Mouse (Mus musculus): ENCODE results near the gene Trak1. TPM values are rescaled to one million over a fixed set of nuclear protein-coding genes. Genes with fewer than 3 reads are reported as not detected.
A peak's percentile ranks its signal among the peaks of the same experiment; 100 is the strongest.

Trak1 gene
- total and polyA plus RNA-seq, 2 experiments from 2014 or later: 61.8 to 116 TPM

DNA sequence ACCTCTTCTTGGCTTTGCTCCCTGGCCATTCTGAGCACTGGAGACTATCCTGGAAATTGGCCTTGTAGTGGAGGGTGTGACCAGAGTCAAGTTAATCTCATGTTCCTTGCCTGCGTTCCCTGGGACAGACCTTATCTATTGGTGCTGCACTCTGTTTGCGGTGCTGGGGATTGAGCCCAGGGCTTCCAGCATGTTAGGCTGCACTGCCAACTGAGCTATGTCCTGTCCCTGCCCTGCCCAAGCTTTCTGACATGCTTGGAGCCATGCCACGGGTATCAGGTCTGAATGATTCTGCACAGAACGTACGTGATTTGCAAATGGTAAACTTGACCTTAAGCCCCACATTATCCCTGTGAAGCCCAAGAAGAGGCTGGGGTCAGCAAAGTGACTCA lies 77.6 kb downstream of the Trak1 start:
- H3K36me3 ChIP-seq (ENCODE audit: insufficient read depth): no peaks in the 10 kb centered on the region
- DNase-seq: no peak
- 86% methylated on average over 5 of the region's 5 CpGs for WGBS
- no peak for TF ChIP-seq CTCF (IDR thresholded peaks at IDR 0.05; ENCODE audit: low read depth)
- H3K4me1 ChIP-seq (ENCODE audit: insufficient read depth): peaks cover 19% of the 10 kb centered on the region; the same call in 1 of the 2 replicates
- no peaks in the 10 kb centered on the region for H3K27me3 ChIP-seq (ENCODE audit: insufficient read depth, low read length)
- H3K9ac ChIP-seq: no peak overlapping the region
- H3K4me3 ChIP-seq (ENCODE audit: low read depth, low read length): no peak overlapping the region
- H3K27ac ChIP-seq (ENCODE audit: low read depth, low read length): no peak overlapping the region
- H3K4me2 ChIP-seq (ENCODE audit: low read depth): no peak overlapping the region
- ATAC-seq: no peak
- no peaks in the 10 kb centered on the region for H3K9me3 ChIP-seq (ENCODE audit: low read length)

DNA sequence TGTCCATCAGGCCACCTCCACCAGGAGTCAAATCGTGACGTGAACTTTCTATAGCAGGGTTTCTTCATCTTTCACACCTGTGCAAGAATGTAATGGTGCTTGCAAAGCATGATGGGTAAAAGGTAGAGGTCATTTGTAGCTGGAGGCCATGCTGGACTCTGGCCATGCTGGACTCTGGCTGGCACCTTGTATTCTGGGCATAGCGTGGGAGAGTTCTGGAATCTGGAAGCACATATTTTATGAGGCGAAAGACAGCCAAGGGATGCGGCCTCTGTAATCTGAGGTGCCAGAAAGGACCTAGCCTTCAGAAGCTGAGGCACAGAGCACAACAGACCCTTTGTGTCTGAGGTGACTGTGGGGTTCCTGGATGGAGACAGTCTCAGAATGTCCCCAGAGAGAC lies 78.8 kb downstream of the Trak1 start:
- Histone ChIP-seq H3K4me1 (ENCODE audit: insufficient read depth) (peaks cover 16% of the 10 kb centered on the region; the same call in 1 of the 2 replicates), H3K4me2 (ENCODE audit: low read depth) (no peak overlapping the region)

DNA sequence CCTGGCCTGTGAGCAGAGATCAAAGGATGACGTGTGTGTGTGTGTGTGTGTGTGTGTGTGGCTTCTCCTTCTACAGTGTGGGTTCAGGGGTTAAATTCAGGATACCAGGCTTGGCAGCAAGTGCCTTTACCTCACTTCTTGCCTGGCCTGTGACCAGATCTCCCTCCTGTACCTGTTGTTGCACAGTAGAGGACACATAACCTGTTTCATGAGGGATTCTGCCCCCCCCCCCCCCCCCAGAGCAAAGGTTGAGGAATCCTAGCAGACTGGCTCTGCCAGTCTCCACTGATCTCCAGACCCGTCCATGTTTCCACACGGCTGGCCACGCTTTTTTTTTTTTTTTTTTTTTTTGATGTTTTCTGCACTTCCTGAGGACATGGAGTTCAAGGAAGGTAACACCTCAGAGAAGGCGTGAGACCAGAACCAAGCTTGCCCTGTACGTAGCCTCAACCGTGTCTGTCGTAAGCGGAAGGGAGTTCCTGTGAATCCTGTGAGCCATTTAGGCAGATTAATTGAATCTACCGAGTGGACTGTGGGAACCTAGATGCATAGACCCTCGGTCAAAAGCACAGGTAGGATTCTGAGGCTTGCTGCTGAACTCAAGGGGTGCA lies 83.1 kb downstream of the Trak1 start:
- Histone ChIP-seq H3K27ac (ENCODE audit: low read depth, low read length) (no peak overlapping the region), H3K4me3 (ENCODE audit: low read depth, low read length) (no peak overlapping the region), H3K27me3 (ENCODE audit: insufficient read depth, low read length) (no peaks in the 10 kb centered on the region), H3K36me3 (ENCODE audit: insufficient read depth) (no peaks in the 10 kb centered on the region), H3K9ac (no peak overlapping the region), H3K4me2 (ENCODE audit: low read depth) (no peak overlapping the region), H3K9me3 (ENCODE audit: low read length) (no peaks in the 10 kb centered on the region), H3K4me1 (ENCODE audit: insufficient read depth) (0 out of 2 replicates have a peak, but pooled peaks cover 8% of the 10 kb centered on the region)
- no peak for DNase-seq
- no peak for TF ChIP-seq CTCF (IDR thresholded peaks at IDR 0.05; ENCODE audit: low read depth)
- no peak for ATAC-seq
- WGBS: 84% methylated on average over 11 of the region's 11 CpGs

More for the DNA sequence above, 78.8 kb downstream of the Trak1 start:
- DNase-seq (no peak), ATAC-seq (no peak)
- no peak overlapping the region for H3K27ac ChIP-seq (ENCODE audit: low read depth, low read length)
- H3K9ac ChIP-seq: no peak overlapping the region
- no peak overlapping the region for H3K4me3 ChIP-seq (ENCODE audit: low read depth, low read length)
- TF ChIP-seq CTCF (IDR thresholded peaks at IDR 0.05; ENCODE audit: low read depth): no peak
- WGBS: 80% methylated on average over 5 of the region's 5 CpGs
- no peaks in the 10 kb centered on the region for H3K36me3 ChIP-seq (ENCODE audit: insufficient read depth)
- H3K27me3 ChIP-seq (ENCODE audit: insufficient read depth, low read length): no peaks in the 10 kb centered on the region
- no peaks in the 10 kb centered on the region for H3K9me3 ChIP-seq (ENCODE audit: low read length)

DNA sequence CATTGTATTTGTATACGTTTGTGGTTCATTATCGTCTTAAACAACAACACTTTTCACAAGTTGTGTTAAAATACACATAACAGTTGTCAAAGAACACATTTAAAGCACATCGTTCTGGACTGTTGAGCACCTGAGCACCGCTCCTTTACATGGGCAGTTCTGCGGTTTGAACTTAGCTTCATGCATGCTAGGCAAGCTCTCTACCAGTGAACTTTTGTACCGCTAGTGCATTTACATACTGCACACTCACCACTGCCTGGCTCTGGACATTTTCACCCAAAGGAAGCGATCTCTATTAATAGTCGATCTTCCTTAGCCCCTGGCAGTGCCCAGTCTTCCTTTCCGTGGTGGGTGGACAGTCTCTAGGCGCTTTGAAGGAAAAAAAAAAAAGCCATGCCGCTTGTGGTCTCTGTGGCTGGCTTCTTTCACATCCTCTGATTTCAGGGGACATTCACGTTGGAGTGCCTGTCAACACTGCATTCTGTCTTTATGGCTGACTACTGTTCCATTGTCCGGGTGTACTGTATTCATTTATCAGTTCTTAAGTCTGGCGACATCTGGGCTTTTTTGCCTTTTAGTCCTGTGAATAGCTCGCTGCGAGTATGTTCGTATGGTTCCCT lies 84.5 kb downstream of the Trak1 start:
- Histone ChIP-seq H3K9me3 (ENCODE audit: low read length) (no peaks in the 10 kb centered on the region), H3K36me3 (ENCODE audit: insufficient read depth) (no peaks in the 10 kb centered on the region), H3K9ac (no peak overlapping the region), H3K4me2 (ENCODE audit: low read depth) (no peak overlapping the region), H3K27ac (ENCODE audit: low read depth, low read length) (peak overlapping the region; percentile 35; the same call in 1 of the 2 replicates), H3K4me1 (ENCODE audit: insufficient read depth) (0 out of 2 replicates have a peak, but pooled peaks cover 15% of the 10 kb centered on the region), H3K27me3 (ENCODE audit: insufficient read depth, low read length) (no peaks in the 10 kb centered on the region), H3K4me3 (ENCODE audit: low read depth, low read length) (no peak overlapping the region)
- DNase-seq: no peak
- no peak for ATAC-seq
- WGBS: 58% methylated on average over 17 of the region's 17 CpGs
- TF ChIP-seq CTCF (IDR thresholded peaks at IDR 0.05; ENCODE audit: low read depth): no peak

DNA sequence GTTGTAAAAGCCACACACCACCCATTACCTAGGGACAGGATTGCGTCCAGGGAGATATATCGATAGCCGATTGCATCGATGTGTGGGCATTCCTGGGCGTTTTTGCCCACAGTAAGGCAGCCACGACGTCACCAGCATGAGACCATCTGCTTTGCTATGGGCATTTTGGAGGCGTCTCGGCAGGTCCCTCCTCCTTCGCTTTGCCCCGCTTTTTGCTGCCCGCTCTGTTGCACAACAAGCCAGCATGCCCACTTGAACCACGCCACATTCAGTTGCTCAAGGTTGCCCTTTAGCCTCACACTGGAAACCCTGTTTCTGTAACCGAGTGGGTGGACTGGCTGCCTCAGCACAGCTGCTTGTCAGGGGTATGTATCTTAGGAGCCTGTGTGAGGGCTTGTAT lies 85.3 kb downstream of the Trak1 start:
- no peak for TF ChIP-seq CTCF (IDR thresholded peaks at IDR 0.05; ENCODE audit: low read depth)
- peak; percentile 57 for DNase-seq
- no peaks in the 10 kb centered on the region for H3K36me3 ChIP-seq (ENCODE audit: insufficient read depth)
- no peak for ATAC-seq
- WGBS: 76% methylated on average over 14 of the region's 14 CpGs
- no peaks in the 10 kb centered on the region for H3K27me3 ChIP-seq (ENCODE audit: insufficient read depth, low read length)
- no peak overlapping the region for H3K9ac ChIP-seq
- peak overlapping the region; percentile 17; the same call in 1 of the 2 replicates for H3K4me2 ChIP-seq (ENCODE audit: low read depth)
- H3K27ac ChIP-seq (ENCODE audit: low read depth, low read length): peak overlapping the region; percentile 36; the same call in 1 of the 2 replicates
- H3K4me1 ChIP-seq (ENCODE audit: insufficient read depth): 0 out of 2 replicates have a peak, but pooled peaks cover 15% of the 10 kb centered on the region
- H3K9me3 ChIP-seq (ENCODE audit: low read length): no peaks in the 10 kb centered on the region
- H3K4me3 ChIP-seq (ENCODE audit: low read depth, low read length): no peak overlapping the region

DNA sequence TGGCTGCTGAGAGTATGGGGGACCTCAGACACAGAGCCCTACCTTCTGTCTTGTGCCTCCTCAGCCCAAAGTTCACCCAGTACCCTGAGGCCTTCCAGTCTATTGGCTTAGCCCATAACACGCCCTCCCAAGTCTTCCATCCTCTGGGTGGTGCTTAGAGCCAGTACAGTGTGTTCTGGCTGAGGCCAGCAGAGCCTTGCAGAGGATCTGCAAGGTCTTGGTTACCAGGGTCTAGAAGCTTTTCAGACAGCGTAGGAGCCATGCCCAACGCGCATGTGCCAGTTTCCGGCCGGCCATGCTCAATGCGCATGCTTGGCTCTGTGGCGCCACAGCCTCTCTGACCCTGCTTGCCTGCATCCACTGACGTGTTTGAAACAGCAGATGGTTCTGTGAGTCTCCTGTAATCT lies 85.9 kb downstream of the Trak1 start:
- H3K4me2 ChIP-seq (ENCODE audit: low read depth): peak overlapping the region; percentile 17; the same call in 1 of the 2 replicates
- no peaks in the 10 kb centered on the region for H3K36me3 ChIP-seq (ENCODE audit: insufficient read depth)
- no peak overlapping the region for H3K4me3 ChIP-seq (ENCODE audit: low read depth, low read length)
- H3K4me1 ChIP-seq (ENCODE audit: insufficient read depth): peaks cover 15% of the 10 kb centered on the region; the same call in 1 of the 2 replicates
- 71% methylated on average over 9 of the region's 9 CpGs for WGBS
- no peak overlapping the region for H3K9ac ChIP-seq
- DNase-seq (no peak), ATAC-seq (peak; percentile 32; the same call in 1 of the 2 replicates)
- peak overlapping the region; percentile 36; the same call in 1 of the 2 replicates for H3K27ac ChIP-seq (ENCODE audit: low read depth, low read length)
- no peaks in the 10 kb centered on the region for H3K27me3 ChIP-seq (ENCODE audit: insufficient read depth, low read length)
- no peaks in the 10 kb centered on the region for H3K9me3 ChIP-seq (ENCODE audit: low read length)
- TF ChIP-seq CTCF (IDR thresholded peaks at IDR 0.05; ENCODE audit: low read depth): no peak

DNA sequence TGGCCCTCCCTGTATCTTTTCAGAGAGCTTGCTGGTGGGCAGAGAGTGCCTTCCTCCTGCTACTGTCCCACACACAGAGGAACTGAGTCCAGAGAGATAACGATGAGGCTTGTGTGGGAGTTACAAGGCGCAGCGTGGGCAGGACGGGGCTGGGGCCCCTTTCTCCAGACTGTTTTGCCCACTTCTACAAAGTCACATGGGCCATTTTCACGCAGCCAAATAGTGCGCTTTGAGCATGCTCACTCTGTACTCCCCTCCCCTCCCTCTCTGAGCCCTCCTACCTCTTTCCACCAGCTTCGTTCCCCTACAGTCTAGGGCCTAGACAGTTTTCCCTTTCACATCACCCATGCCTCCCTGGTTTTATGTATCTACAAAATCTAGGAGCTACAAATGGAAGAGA lies 87.3 kb downstream of the Trak1 start:
- H3K36me3 ChIP-seq (ENCODE audit: insufficient read depth): no peaks in the 10 kb centered on the region
- no peak for TF ChIP-seq CTCF (IDR thresholded peaks at IDR 0.05; ENCODE audit: low read depth)
- H3K9ac ChIP-seq: no peak overlapping the region
- no peak overlapping the region for H3K4me2 ChIP-seq (ENCODE audit: low read depth)
- DNase-seq: no peak
- H3K4me1 ChIP-seq (ENCODE audit: insufficient read depth): peaks cover 15% of the 10 kb centered on the region; the same call in 1 of the 2 replicates
- no peak overlapping the region for H3K27ac ChIP-seq (ENCODE audit: low read depth, low read length)
- H3K27me3 ChIP-seq (ENCODE audit: insufficient read depth, low read length): no peaks in the 10 kb centered on the region
- no peak for ATAC-seq
- no peak overlapping the region for H3K4me3 ChIP-seq (ENCODE audit: low read depth, low read length)
- 79% methylated on average over 7 of the region's 7 CpGs for WGBS
- H3K9me3 ChIP-seq (ENCODE audit: low read length): no peaks in the 10 kb centered on the region
